Mouse (Mus musculus): Measurements from ENCODE around the gene Usp17lc.
"Not testable (repeated sequence)": the region's sequence is repeated elsewhere in the genome, so short reads cannot be mapped to it uniquely, and the experiment has no call there.

The Usp17lc gene

DNA sequence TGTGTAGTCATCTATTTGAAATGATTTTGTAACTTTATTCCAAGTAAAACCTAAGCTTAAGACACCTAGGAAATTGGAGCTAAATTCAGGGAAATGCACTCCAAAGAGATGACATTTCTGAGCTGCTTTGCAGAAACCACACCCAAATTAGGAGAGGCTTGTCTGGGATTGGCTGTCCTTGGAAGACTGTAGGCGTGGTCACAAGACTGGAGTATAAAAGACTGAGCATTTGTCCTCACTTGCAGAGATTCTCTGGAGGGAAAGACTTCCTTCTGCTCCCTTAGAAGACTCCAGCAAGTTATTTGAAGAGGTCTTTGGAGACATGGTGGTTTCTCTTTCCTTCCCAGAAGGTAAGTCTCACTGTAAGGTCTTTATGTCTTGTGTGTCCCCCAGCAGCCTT lies at the start of gene Usp17lc:
Usp17lc (plus strand) TSS at position 301 of the 400 bp plus-strand sequence.
- not testable (repeated sequence) for DNase-seq (ENCODE audit: extremely low read depth, low read depth, low spot score)

DNA sequence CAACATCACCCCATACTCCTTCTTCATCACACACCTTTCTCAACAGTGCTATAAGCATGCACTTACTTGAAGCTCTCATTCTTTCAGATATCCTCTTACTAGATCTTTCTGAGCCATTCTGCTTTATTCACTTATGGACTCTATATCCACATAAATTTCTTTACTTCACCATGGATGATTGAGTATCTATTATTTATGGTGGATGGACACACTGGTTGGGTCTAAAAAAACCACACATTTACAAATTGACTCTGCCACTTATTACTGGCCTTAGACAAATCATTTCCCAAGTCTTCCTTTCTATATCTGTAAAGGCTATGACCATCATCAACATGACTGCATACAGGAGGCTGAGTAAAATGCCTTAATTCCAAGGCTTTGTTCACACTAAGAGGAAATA lies 28.8 kb upstream of the Usp17lc start, which contains the start of gene Olfr603:
Olfr603 (minus strand) TSS at position 101 of the 400 bp plus-strand sequence.
- no peak for DNase-seq (ENCODE audit: extremely low read depth, low read depth, low spot score)

DNA sequence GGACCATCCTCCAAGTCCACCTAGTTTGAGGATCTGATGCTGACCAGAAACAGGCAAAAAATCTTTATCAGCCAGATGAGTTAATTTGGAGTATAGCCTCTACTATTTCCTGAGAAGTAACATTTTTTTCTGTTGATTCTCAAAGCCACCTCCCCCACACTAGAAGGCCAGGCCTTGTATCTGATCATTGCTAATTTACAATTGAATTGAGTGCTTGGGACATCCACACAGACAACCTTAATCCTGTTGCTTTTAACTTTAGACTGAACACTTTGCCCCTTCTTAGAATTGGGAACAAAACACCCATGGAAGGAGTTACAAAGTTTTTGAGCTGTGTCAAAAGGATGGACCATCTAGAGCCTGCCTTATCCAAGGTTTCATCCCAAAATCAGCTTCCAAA lies 17.1 kb upstream of the Usp17lc start:
- DNase-seq (ENCODE audit: extremely low read depth, low read depth, low spot score) = no peak

DNA sequence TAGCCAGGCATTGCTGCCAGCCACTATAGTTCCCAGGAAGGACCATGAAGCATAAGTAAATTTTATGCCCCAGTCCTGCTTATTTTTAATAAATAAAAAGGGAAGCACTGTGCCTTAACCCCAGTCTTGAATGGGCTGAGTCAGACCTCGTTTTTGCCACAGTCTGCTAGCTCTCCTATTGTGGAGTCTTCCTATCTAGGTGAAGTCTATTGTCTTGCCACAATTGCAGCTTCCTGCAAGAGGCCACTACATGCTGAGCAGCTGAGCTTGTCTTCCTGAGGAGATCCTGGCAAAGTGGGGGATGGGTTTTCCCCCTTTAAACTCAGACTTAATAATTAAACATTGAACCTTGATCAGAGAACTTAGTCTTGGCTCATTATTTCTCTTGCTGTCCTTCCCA lies 15.9 kb upstream of the Usp17lc start:
- no peak for DNase-seq (ENCODE audit: extremely low read depth, low read depth, low spot score)

DNA sequence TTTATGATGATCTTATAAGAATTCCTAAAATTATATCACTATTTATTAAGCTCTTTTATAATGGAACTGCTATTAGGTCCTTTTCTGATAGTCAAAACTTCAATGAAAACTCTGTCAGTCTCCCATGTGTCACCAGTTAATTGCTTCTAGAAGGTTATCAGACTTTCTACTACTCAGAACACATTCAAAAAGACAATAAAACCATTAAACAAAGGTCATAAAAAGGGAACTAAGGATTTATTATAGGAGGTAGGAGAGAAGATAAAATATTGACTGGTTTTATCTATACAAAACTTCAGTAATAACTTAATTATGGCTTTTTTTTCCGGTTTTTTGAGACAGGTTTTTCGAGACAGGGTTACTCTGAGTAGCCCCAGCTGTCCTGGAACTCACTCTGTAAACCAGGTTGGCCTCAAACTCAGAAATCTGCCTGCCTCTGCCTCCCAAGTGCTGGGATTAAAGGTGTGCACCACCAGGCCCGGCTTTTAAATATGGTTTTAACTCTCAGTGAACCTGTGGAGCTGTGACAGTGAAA lies 8.3 kb upstream of the Usp17lc start:
- DNase-seq (ENCODE audit: extremely low read depth, low read depth, low spot score) = not testable (repeated sequence)

DNA sequence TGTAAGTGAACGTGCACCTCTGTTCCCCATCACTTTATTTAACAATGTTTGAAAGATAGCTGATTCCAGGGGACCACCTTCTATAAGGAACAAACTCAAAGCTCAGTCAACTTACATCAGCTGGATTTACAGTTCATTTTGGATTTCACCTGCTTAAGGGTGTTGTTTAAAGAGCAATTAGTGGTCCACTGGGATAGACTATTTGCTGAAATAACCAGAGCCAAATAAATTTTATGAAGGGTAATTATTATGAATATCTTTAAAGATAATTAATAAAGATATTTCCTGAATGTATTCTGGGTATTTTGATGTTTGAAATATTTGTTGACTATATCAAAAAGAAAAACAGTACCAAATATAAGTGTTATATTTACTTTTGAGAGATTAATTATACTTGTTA lies 30.5 kb downstream of the Usp17lc start, which contains the start of gene Olfr605:
Olfr605 (minus strand) TSS at position 101 of the 400 bp plus-strand sequence.
- no peak for DNase-seq (ENCODE audit: extremely low read depth, low read depth, low spot score)

DNA sequence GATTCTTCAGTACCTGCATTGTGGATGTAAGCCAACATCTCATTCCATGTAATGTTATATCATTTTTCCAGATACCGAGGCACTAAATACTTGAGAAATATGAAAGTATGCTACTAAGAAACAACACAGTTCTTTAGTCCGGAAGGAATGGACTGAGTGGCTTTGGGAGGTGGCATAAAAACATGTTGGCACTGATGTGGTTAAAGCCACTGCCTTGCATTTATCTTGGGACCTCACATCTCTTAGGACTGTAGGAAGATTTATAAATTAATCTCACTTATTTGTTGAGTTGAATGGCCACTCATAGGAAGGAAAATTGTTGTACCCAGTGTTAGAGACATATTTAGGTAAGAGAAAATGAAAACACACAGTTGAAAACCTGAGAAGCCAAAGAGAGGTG lies 33.9 kb downstream of the Usp17lc start, which contains the start of gene Olfr606:
Olfr606 (plus strand) TSS at position 301 of the 400 bp plus-strand sequence.
- DNase-seq (ENCODE audit: extremely low read depth, low read depth, low spot score) = no peak

DNA sequence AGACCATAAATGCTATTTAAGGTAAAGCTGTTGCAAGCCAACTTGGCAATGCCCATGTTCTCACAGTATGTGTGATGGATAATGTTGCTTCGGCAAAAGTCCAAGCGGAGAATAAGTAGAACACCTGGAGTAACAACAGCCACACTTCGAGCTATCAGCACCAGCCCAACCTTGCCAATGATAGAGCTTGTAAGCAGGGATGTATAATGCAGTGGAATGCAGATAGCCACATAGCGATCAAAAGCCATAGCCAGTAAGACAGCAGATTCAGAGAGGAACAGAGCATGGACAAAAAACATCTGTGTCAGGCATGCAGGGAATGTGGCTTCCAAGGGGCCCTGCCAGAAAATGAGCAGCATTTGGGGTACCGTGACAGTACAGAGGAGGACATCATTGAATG lies 45.7 kb downstream of the Usp17lc start:
- no peak for DNase-seq (ENCODE audit: extremely low read depth, low read depth, low spot score)

All from fat pad, adult 2 months (tissue).